Mouse (Mus musculus) kidney, postnatal 0 days (tissue): ENCODE measurements around the gene Trabd2b. TPM values are rescaled to one million over a fixed set of nuclear protein-coding genes. Genes with fewer than 3 reads are reported as not detected.

ENCODE experiments used
- ATAC-seq: fragments of 200-750 bp; cut with Nextera tagmentation; replicated peaks from 2 replicates; pipeline ENCODE4 v1.8.0; 2017; ENCODE audit warnings: low read depth, moderate number of reproducible peaks, moderate TSS enrichment, moderate library complexity; ENCODE audit not compliant: low FRiP score
- DNase-seq: peaks from one replicate; pipeline ENCODE4 v3.0.0-alpha.2; 2016; ENCODE audit warnings: low spot score
- H3K27ac ChIP-seq: fragments of 300-500 bp; sonication (generic); 2 replicates; pipeline ENCODE4 v1.5.1; 2014; ENCODE audit warnings: mild to moderate bottlenecking
- H3K27me3 ChIP-seq: fragments of 300-500 bp; sonication (generic); 2 replicates; pipeline ENCODE4 v1.6.1; 2014; ENCODE audit warnings: low read length, mixed read lengths; ENCODE audit not compliant: insufficient read depth
- H3K36me3 ChIP-seq: fragments of 300-500 bp; sonication (generic); 2 replicates; pipeline ENCODE4 v1.6.1; 2014; ENCODE audit warnings: low read length, mixed read lengths; ENCODE audit not compliant: insufficient read depth
- H3K4me1 ChIP-seq: fragments of 300-500 bp; sonication (generic); replicated peaks from 2 replicates; pipeline ENCODE4 v1.6.1; 2014; ENCODE audit warnings: antibody characterized with exemption, low read length, mixed read lengths; ENCODE audit not compliant: insufficient read depth
- H3K4me2 ChIP-seq: fragments of 300-500 bp; sonication (generic); 2 replicates; pipeline ENCODE4 v1.6.1; 2014; ENCODE audit warnings: mild to moderate bottlenecking, low read length, moderate library complexity, mixed read lengths
- H3K4me3 ChIP-seq: fragments of 300-500 bp; sonication (generic); replicated peaks from 2 replicates; pipeline ENCODE4 v1.5.1; 2014; ENCODE audit warnings: low read depth, low read length
- H3K9ac ChIP-seq: fragments of 300-500 bp; sonication (generic); 2 replicates; pipeline ENCODE4 v1.6.1; 2014; ENCODE audit warnings: low read depth, low read length
- H3K9me3 ChIP-seq: fragments of 300-500 bp; sonication (generic); replicated peaks from 2 replicates; pipeline ENCODE4 v1.6.1; 2016; ENCODE audit warnings: low read length, inconsistent platforms, mixed read lengths
- CTCF ChIP-seq: IDR thresholded peaks from 2 replicates; pipeline ENCODE4 v1.5.1; 2016; ENCODE audit warnings: antibody characterized with exemption, low read depth, mild to moderate bottlenecking, moderate library complexity
- WGBS: fragments of 180-500 bp; shearing (Covaris S2); extraction: QIAGEN DNeasy Blood & Tissue Kit; methylation state at CpG from one replicate; pipeline ENCODE4 v1.1.7; 2014; 5-methylcytosine and 5-hydroxymethylcytosine counted together
- polyA plus RNA-seq: library from polyadenylated mRNA; unstranded; fragments of >200 nt; fragmentation: Nextera tagmentation; extraction: Ambion mirVana; gene quantifications from 2 replicates; pipeline ENCODE4 v1.2.1, GENCODE M21; 2015

Gene Trabd2b
- polyA plus RNA-seq, 1 experiment from 2014 or later, result 5.2 TPM

DNA sequence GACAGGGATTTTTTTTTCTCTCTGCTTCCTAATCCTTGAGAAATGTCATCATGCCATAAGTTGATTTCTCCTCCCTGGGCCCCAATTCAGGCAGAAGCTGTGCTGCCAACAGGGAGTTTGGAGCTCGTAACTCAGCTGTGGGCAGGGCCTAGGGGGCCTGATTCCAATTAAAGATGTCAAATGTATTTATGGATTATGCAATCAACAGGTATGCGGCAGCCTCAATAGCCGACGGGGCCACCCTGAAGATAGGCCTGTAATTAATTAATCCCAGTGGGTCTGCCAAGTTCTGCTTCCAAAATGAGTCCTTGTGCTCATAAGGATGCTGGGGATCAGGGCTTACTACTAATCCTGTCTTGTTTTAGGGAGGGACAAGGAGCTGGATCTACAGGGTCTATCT lies 135.6 kb downstream of the Trabd2b start:
- no peak for TF ChIP-seq CTCF

DNA sequence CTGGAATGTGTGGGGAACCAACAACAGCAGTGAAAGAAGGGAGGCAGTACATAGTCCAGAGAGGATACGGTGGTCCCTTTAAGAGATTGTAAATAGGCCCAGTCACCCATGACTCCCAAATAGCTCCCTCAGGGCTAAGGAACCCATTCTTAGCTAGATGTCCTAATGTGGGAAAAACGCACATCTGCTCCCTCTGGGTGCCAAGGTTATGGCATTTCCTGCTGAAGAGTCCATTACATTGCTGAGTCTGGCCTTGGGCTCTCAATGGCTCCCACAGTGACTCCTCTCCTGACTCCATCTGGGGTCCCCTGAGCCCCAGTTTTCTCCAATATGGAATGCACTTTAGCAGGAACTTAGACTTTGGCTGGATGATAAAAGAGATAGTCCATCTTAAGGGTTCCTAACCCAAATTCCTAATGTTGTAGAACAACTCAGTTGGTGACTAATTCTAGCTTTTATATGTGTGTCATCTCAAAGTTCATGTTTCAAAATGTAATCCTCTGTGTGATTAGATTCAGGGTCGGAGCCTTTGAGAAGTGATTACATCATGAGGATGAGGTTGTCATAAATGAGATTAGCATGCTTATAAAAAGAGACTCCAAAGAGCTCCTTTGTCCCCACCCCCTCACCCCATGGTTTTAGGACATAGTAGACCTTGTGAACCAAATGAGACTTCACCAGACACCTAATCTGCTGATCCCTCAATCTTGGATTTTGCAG lies 139.1 kb downstream of the Trabd2b start:
- no peak for TF ChIP-seq CTCF
- WGBS, result 64% methylated on average over 3 of the region's 3 CpGs
- no peak for ATAC-seq

More for the DNA sequence above, 135.6 kb downstream of the Trabd2b start:
- Histone ChIP-seq H3K9me3 (no peaks in the 10 kb centered on the region), H3K36me3 (no peaks in the 10 kb centered on the region), H3K27me3 (no peaks in the 10 kb centered on the region), H3K4me1 (no peaks in the 10 kb centered on the region), H3K9ac (no peak overlapping the region), H3K27ac (no peak overlapping the region), H3K4me2 (no peak overlapping the region), H3K4me3 (no peak overlapping the region)
- WGBS, result 49% methylated on average over 4 of the region's 4 CpGs
- ATAC-seq, result no peak
- no peak for DNase-seq

DNA sequence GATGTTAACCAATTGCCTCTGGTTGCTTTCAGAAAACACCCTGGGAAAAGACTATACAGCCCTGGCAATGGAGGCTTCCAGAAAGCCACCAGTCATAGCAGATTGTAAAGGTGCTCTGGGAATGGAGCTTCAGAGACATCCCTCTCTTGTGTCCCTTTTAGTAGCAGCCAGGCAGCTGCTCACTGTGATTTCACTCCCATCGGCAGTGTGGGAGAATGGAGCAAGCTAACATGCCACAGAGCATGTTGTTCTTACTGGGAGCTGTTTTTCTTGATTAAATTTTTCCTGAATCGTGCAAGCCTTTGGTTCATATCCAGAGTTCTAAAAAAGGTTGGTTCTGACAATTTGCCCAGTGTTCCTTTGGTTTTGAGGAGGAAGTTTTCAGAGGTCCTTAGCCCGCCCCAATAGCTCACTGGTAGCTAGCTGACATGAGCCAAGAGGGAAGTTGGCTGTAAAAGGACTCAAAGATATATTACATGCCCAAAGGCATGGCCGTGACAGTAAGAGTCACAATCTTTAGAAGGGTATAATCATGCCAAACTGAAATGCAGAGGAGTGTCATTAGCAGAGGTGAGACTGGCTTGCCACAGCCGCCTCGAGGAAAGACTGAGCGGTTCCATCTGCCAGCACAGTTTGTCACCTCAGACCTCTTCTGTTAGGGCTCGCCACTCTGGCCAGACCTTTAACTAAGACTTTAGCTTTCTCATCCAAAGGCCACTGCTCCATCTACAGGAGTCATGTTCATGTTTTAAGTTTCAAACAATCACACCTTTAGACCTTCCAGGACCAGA lies 141.3 kb downstream of the Trabd2b start:
- Histone ChIP-seq H3K9ac (no peak overlapping the region), H3K4me1 (0 out of 2 replicates have a peak, but pooled peaks cover 7% of the 10 kb centered on the region), H3K27me3 (no peaks in the 10 kb centered on the region), H3K9me3 (no peaks in the 10 kb centered on the region), H3K36me3 (no peaks in the 10 kb centered on the region), H3K4me2 (no peak overlapping the region), H3K27ac (no peak overlapping the region), H3K4me3 (no peak overlapping the region)
- no peak for ATAC-seq
- no peak for DNase-seq
- 35% methylated on average over 8 of the region's 8 CpGs for WGBS
- TF ChIP-seq CTCF, result no peak

More for the DNA sequence above, 139.1 kb downstream of the Trabd2b start:
- H3K27ac ChIP-seq, result no peak overlapping the region
- no peaks in the 10 kb centered on the region for H3K27me3 ChIP-seq
- no peak overlapping the region for H3K4me3 ChIP-seq
- H3K4me2 ChIP-seq, result no peak overlapping the region
- H3K4me1 ChIP-seq, result no peaks in the 10 kb centered on the region
- no peak overlapping the region for H3K9ac ChIP-seq
- no peak for DNase-seq
- no peaks in the 10 kb centered on the region for H3K36me3 ChIP-seq
- no peaks in the 10 kb centered on the region for H3K9me3 ChIP-seq

DNA sequence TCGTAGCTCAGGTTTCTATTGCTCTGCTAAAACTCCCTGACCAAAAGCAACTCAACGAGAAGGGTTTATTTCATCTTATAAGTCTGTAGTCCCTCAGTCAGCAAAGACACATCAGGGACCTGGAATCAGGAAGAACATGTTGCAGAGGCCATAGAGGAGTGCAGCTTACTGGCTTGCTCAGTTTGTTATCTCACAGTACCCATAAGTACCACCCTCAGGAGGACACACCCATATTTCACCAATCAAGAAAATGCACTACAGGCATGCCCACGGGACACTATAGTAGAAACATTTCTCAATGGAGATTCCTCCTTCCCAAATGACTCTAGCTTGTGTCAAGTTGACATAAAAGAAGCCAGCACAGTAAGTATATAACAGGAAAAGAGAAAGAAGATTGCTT lies 143.0 kb downstream of the Trabd2b start:
- Histone ChIP-seq H3K9ac (no peak overlapping the region), H3K36me3 (no peaks in the 10 kb centered on the region), H3K4me2 (no peak overlapping the region), H3K27ac (no peak overlapping the region), H3K4me1 (0 out of 2 replicates have a peak, but pooled peaks cover 7% of the 10 kb centered on the region), H3K9me3 (no peaks in the 10 kb centered on the region), H3K4me3 (no peak overlapping the region), H3K27me3 (no peaks in the 10 kb centered on the region)
- no peak for DNase-seq
- WGBS, result 86% methylated on average over 3 of the region's 3 CpGs
- no peak for TF ChIP-seq CTCF
- ATAC-seq, result no peak

DNA sequence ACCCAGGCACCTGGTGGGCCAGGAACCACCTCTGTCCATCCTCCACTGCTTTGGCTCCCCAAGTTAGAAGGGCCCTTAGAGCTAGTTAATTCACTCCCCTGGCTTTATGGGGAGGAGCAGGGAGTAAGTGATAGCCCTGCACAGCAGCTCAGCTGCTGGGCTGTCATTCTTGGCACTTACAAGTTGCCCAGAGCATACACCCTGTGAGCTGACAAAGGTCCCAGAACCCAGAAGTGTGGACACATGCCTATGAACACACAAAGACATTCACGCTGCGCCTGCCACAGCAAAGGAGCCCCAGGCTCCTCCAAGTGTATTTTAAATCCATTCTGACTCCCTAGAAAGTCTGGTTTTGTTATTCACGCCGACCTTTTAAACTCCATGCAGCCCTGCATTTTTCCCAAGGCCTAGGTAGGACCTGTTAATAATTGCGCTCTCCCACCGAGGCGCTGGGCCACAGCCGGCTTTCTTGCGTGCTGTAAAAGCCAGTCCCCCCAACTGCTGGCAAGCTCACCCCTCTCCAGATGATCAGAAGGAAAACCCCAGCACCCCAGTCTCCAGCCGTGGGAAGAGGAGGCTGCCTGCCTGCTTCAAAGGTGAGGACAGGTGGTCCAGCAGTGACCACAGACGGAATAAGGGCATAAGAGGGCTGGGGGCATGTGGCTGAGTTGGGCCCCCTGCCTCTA lies 144.1 kb downstream of the Trabd2b start:
- no peak overlapping the region for H3K4me2 ChIP-seq
- H3K36me3 ChIP-seq, result no peaks in the 10 kb centered on the region
- ATAC-seq (no peak), DNase-seq (no peak)
- 38% methylated on average over 11 of the region's 11 CpGs for WGBS
- no peaks in the 10 kb centered on the region for H3K9me3 ChIP-seq
- no peak overlapping the region for H3K4me3 ChIP-seq
- no peak overlapping the region for H3K9ac ChIP-seq
- no peaks in the 10 kb centered on the region for H3K27me3 ChIP-seq
- 0 out of 2 replicates have a peak, but pooled peaks cover 7% of the 10 kb centered on the region for H3K4me1 ChIP-seq
- peak overlapping the region; percentile 36; the same call in 1 of the 2 replicates for H3K27ac ChIP-seq
- no peak for TF ChIP-seq CTCF

DNA sequence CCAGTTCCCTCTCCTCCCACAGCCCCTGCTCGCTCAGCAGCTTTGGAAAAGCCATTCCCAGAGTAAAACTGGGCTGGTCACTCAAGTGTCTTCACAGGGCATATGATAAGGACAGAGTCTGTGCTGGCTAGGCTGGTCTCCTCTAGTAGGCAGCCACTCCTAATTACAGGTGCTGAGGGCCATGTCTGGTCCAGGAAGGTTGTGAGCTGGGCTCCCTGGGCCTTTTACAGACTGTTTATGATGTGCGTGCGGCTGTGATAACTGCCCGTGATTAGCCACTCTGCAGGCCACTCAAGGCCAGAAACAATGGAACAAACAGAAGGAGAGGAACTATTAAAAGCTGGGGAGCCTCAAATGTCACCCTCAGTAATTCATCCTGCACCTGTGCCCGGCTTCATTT lies 150.4 kb downstream of the Trabd2b start:
- H3K27ac ChIP-seq, result no peak overlapping the region
- H3K9me3 ChIP-seq, result no peaks in the 10 kb centered on the region
- WGBS, result 66% methylated on average over 5 of the region's 5 CpGs
- DNase-seq (no peak), ATAC-seq (no peak)
- H3K36me3 ChIP-seq, result no peaks in the 10 kb centered on the region
- no peak overlapping the region for H3K4me2 ChIP-seq
- no peak overlapping the region for H3K9ac ChIP-seq
- TF ChIP-seq CTCF, result no peak
- peaks cover 7% of the 10 kb centered on the region; the same call in 1 of the 2 replicates for H3K4me1 ChIP-seq
- no peak overlapping the region for H3K4me3 ChIP-seq
- H3K27me3 ChIP-seq, result no peaks in the 10 kb centered on the region
